Mouse (Mus musculus) ES-E14 (cell line): ENCODE results near the gene Pold4.

Experiments used
- CHD2 ChIP-seq: IDR thresholded peaks from 2 replicates; pipeline ENCODE4 v1.6.1; 2014; ENCODE audit warnings: mild to moderate bottlenecking, low read depth, low read length, inconsistent platforms
- HCFC1 ChIP-seq: IDR thresholded peaks from 2 replicates; pipeline ENCODE4 v1.6.1; 2012; ENCODE audit warnings: low read length, inconsistent platforms, borderline replicate concordance; ENCODE audit not compliant: insufficient read depth
- MAFK ChIP-seq: IDR thresholded peaks from 2 replicates; pipeline ENCODE4 v1.6.1; 2014; ENCODE audit warnings: mild to moderate bottlenecking, low read depth, low read length, inconsistent platforms; ENCODE audit not compliant: insufficient read depth
- ZC3H11A ChIP-seq: IDR thresholded peaks from 2 replicates; pipeline ENCODE4 v1.6.1; 2012; ENCODE audit warnings: low read depth, mild to moderate bottlenecking, inconsistent platforms, low read length, borderline replicate concordance
- ZNF384 ChIP-seq: IDR thresholded peaks from 2 replicates; pipeline ENCODE4 v1.6.1; 2012; ENCODE audit warnings: low read depth, low read length, inconsistent platforms

DNA sequence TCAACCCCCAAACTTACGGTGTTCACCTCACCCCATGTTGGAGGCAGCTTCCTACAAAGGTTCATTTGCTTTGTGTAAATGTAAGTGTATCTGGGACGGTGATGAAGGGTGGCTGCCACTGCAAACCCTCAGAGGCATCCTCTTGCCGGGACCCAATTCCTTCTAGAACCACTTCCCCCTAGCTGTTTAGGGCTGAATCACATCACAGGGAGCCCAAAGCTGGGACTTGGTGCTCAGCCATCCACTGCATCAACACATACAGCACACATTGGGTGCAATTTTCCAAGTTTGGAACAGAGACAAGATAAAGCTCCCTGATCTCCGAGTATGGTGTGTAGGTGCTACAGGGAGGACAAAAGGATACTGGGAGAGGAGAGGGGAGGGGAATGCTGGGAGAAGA lies 26.8 kb upstream of the Pold4 start:
- TF ChIP-seq ZNF384 (no peak), CHD2 (no peak), MAFK (no peak), HCFC1 (no peak), ZC3H11A (no peak)
